Mouse (Mus musculus) midbrain, postnatal 0 days (tissue): ENCODE measurements at regions not wholly inside any gene's neighbourhood (a gene's known extent, or its start where the extent isn't known, plus 50 kb on each side); places are given as distances from the start of the nearest gene placed in this dataset.
A peak's percentile ranks its signal among the peaks of the same experiment; 100 is the strongest.

Source experiments
- ATAC-seq: fragments of 200-750 bp; cut with Nextera tagmentation; 2 replicates; pipeline ENCODE4 v1.8.0; 2017; ENCODE audit warnings: moderate number of reproducible peaks, mild to moderate bottlenecking, moderate TSS enrichment, moderate library complexity; ENCODE audit not compliant: low FRiP score
- DNase-seq: peaks from one replicate; pipeline ENCODE4 v3.0.0-alpha.2; 2015; ENCODE audit warnings: low spot score
- H3K27ac ChIP-seq: fragments of 300-500 bp; sonication (generic); 2 replicates; pipeline ENCODE4 v1.5.1; 2014; ENCODE audit warnings: low read depth, mild to moderate bottlenecking, low read length, mixed read lengths
- H3K27me3 ChIP-seq: fragments of 300-500 bp; sonication (generic); 2 replicates; pipeline ENCODE4 v1.6.1; 2014; ENCODE audit warnings: low read length, control low read depth, mixed read lengths; ENCODE audit not compliant: insufficient read depth
- H3K36me3 ChIP-seq: fragments of 300-500 bp; sonication (generic); 2 replicates; pipeline ENCODE4 v1.6.1; 2014; ENCODE audit warnings: low read length, control low read depth, mixed read lengths; ENCODE audit not compliant: insufficient read depth
- H3K4me1 ChIP-seq: fragments of 300-500 bp; sonication (generic); 2 replicates; pipeline ENCODE4 v1.6.1; 2014; ENCODE audit warnings: mild to moderate bottlenecking, control low read depth, antibody characterized with exemption, low read length, mixed read lengths; ENCODE audit not compliant: insufficient read depth
- H3K4me2 ChIP-seq: fragments of 300-500 bp; sonication (generic); 2 replicates; pipeline ENCODE4 v1.6.1; 2014; ENCODE audit warnings: low read depth, mild to moderate bottlenecking, low read length, mixed read lengths; ENCODE audit not compliant: poor library complexity, severe bottlenecking
- H3K4me3 ChIP-seq: fragments of 300-500 bp; sonication (generic); 2 replicates; pipeline ENCODE4 v1.5.1; 2014; ENCODE audit warnings: low read depth, mild to moderate bottlenecking, low read length, moderate library complexity
- H3K9ac ChIP-seq: fragments of 300-500 bp; sonication (generic); replicated peaks from 2 replicates; pipeline ENCODE4 v1.6.1; 2014; ENCODE audit warnings: mild to moderate bottlenecking, low read length, moderate library complexity, mixed read lengths; ENCODE audit not compliant: poor library complexity, severe bottlenecking
- H3K9me3 ChIP-seq: fragments of 300-500 bp; sonication (generic); 2 replicates; pipeline ENCODE4 v1.6.1; 2016; ENCODE audit warnings: low read length, control low read depth
- CTCF ChIP-seq: IDR thresholded peaks from 2 replicates; pipeline ENCODE4 v1.5.1; 2016; ENCODE audit warnings: antibody characterized with exemption, mild to moderate bottlenecking
- WGBS: fragments of 180-500 bp; shearing (Covaris S2); extraction: QIAGEN DNeasy Blood & Tissue Kit; methylation state at CpG from one replicate; pipeline ENCODE4 v1.1.7; 2014; 5-methylcytosine and 5-hydroxymethylcytosine counted together

DNA sequence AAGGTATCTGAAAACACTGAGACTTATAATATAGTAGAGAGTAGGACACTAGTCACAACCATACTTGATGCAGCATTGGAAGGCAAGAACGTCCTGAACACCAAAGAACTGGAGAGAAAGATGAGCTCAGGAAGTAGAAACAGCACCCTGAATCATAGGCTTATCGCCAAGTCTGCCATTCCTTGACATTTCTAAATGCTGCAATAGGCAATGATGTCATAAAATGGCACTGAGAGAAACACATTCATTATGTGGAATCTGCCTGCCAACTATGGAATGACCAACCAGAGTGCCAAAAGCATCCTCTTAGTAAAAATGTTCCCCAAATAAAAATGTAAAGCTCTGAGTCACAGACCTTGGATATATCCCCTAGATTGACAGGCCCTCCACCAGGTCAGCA, 92.7 kb upstream of the Tmtc2 start:
- WGBS: 86% methylated on average over 2 of the region's 2 CpGs

DNA sequence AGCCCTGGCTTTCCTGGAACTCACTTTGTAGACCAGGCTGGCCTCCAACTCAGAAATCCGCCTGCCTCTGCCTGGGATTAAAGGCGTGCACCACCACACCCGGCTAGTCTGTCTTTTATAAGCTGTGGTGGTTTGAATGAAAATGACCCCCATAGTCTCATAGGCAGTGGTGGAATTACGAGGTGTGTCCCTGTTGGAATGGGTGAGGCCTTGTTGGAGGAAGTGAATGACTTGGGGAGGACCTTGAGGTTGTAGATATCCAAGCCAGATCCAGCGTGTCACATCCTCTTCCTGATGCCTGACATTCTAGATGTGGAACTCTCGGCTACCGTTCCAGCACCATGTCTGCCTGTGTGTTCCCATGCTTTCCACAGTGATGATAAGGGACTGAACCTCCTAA, 86.5 kb upstream of the Tmtc2 start:
- Histone ChIP-seq H3K4me3 (no peak overlapping the region), H3K27me3 (no peaks in the 10 kb centered on the region), H3K9me3 (no peaks in the 10 kb centered on the region), H3K4me1 (no peaks in the 10 kb centered on the region), H3K36me3 (no peaks in the 10 kb centered on the region), H3K27ac (no peak overlapping the region), H3K9ac (no peak overlapping the region), H3K4me2 (no peak overlapping the region)
- ATAC-seq (no peak), DNase-seq (no peak)
- 91% methylated on average over 7 of the region's 7 CpGs for WGBS
- no peak for TF ChIP-seq CTCF

More for the DNA sequence above, 92.7 kb upstream of the Tmtc2 start:
- TF ChIP-seq CTCF: no peak
- no peaks in the 10 kb centered on the region for H3K4me1 ChIP-seq
- H3K27ac ChIP-seq: no peak overlapping the region
- H3K36me3 ChIP-seq: no peaks in the 10 kb centered on the region
- DNase-seq: no peak
- no peaks in the 10 kb centered on the region for H3K27me3 ChIP-seq
- no peak for ATAC-seq
- H3K9me3 ChIP-seq: no peaks in the 10 kb centered on the region
- H3K9ac ChIP-seq: no peak overlapping the region
- no peak overlapping the region for H3K4me3 ChIP-seq
- no peak overlapping the region for H3K4me2 ChIP-seq

DNA sequence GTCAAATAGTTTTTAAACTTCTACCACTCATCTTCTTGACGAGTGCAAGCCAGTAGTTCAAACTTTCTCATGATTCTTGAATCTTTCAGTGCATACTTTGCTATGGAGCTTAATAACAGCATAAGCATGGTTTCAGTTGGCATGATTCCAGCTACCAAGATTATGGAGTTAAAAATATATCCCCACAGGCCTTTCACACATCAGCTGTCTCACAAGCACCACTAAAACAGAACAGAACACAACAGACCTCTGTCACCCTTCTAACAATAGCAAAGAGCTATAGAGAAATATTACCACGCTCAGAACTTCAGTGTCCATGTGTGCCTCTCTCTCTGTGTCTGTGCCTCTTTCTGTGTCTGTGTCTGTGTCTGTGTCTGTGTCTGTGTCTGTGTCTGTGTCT, 82.5 kb upstream of the Tmtc2 start:
- no peaks in the 10 kb centered on the region for H3K9me3 ChIP-seq
- H3K36me3 ChIP-seq: no peaks in the 10 kb centered on the region
- TF ChIP-seq CTCF: no peak
- H3K4me1 ChIP-seq: no peaks in the 10 kb centered on the region
- H3K27me3 ChIP-seq: no peaks in the 10 kb centered on the region
- no peak overlapping the region for H3K9ac ChIP-seq
- ATAC-seq (no peak), DNase-seq (no peak)
- 44% methylated on average over 2 of the region's 2 CpGs for WGBS
- H3K27ac ChIP-seq: no peak overlapping the region
- no peak overlapping the region for H3K4me3 ChIP-seq
- H3K4me2 ChIP-seq: no peak overlapping the region

DNA sequence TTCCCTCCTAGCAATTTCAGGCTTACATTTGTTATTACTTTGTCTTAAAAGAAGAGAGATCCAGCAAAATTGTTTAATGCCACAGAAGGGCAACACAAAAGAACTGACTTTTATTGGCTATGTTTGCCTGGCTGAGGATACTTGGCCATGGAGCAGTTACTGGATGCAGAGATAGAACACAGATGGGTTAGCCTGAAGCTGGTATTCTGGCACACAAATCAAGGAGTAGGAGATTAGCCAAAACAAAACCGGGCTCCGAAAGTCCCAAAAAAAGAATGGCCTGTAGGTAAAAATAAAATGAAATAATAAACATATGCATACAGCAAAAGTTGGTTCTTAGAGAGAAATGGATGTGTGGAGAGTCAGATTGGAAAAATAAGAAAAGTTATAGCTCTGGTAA, 78.2 kb upstream of the Tmtc2 start:
- H3K27ac ChIP-seq: no peak overlapping the region
- H3K4me2 ChIP-seq: no peak overlapping the region
- no peak overlapping the region for H3K4me3 ChIP-seq
- H3K27me3 ChIP-seq: no peaks in the 10 kb centered on the region
- 93% methylated on average over 2 of the region's 2 CpGs for WGBS
- no peaks in the 10 kb centered on the region for H3K4me1 ChIP-seq
- DNase-seq (no peak), ATAC-seq (no peak)
- H3K36me3 ChIP-seq: no peaks in the 10 kb centered on the region
- no peak for TF ChIP-seq CTCF
- no peak overlapping the region for H3K9ac ChIP-seq
- no peaks in the 10 kb centered on the region for H3K9me3 ChIP-seq

DNA sequence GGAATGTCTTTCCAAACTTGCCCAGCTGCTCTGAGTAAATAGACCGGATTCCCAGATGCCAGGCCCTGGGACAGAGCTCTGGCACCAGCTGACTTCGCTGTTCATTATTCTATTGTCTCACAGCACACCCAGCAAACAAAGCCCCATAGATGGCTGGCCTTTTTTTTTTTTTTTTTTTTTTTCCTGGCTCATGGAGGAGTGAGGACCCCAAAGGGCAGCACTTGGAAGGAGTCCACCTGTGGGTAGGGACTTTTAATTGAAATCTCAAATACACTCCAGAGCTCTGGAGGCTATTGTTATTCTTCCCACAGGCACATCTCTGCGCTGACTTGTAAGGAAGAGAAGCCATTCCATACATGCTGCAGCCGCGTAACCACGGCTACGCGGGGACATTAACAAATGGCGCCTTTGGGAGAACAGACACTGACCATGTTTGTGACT, 64.8 kb upstream of the Tmtc2 start:
- H3K9ac ChIP-seq: no peak overlapping the region
- 74% methylated on average over 9 of the region's 9 CpGs for WGBS
- H3K36me3 ChIP-seq: no peaks in the 10 kb centered on the region
- H3K27me3 ChIP-seq: no peaks in the 10 kb centered on the region
- DNase-seq: peak; percentile 86
- H3K4me1 ChIP-seq: no peaks in the 10 kb centered on the region
- peak; percentile 75 for ATAC-seq
- H3K4me3 ChIP-seq: no peak overlapping the region
- H3K27ac ChIP-seq: no peak overlapping the region
- no peak overlapping the region for H3K4me2 ChIP-seq
- no peaks in the 10 kb centered on the region for H3K9me3 ChIP-seq
- TF ChIP-seq CTCF: no peak

DNA sequence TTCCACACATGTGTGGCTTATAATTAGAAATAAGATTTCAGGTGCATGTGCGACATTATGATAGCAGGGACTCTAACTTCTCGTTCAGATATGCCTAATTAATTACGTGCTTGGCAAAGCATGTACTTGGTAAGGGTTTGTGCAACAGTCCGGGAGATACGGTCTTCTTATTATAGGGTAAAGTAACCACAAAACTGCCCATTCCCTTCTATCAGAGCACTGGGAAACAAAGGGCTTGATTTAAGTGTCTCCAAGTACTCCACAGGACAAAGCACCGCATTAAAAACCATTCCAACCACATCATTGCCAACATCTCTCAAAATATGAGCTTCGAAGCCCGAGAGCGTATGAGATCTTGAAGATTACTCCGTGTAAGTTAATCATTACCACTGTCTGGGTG, 64.2 kb upstream of the Tmtc2 start:
- no peak overlapping the region for H3K4me2 ChIP-seq
- ATAC-seq (no peak), DNase-seq (peak; percentile 8)
- no peaks in the 10 kb centered on the region for H3K4me1 ChIP-seq
- H3K9ac ChIP-seq: no peak overlapping the region
- no peak for TF ChIP-seq CTCF
- H3K36me3 ChIP-seq: no peaks in the 10 kb centered on the region
- 73% methylated on average over 10 of the region's 10 CpGs for WGBS
- no peak overlapping the region for H3K4me3 ChIP-seq
- no peak overlapping the region for H3K27ac ChIP-seq
- H3K27me3 ChIP-seq: no peaks in the 10 kb centered on the region
- H3K9me3 ChIP-seq: no peaks in the 10 kb centered on the region
